Mouse (Mus musculus) bone marrow, adult 2 months (tissue): ENCODE data around the gene Rab4b.

Experiments used
- CTCF ChIP-seq: fragments of 200-500 bp; IDR thresholded peaks from 2 replicates; pipeline ENCODE4 v1.5.1; 2011; ENCODE audit warnings: low read length, control low read depth; ENCODE audit not compliant: control insufficient read depth, insufficient read depth
- POLR2A ChIP-seq: fragments of 200-500 bp; IDR thresholded peaks from 2 replicates; pipeline ENCODE4 v1.6.1; 2011; ENCODE audit warnings: low read depth, mild to moderate bottlenecking, control low read depth, low read length, borderline replicate concordance; ENCODE audit not compliant: control insufficient read depth

- no peak for TF ChIP-seq CTCF
- no peak for TF ChIP-seq POLR2A
Observed at GRCm38 (mm10) chr7:27132588-27132987, 46.1 kb downstream of the Rab4b start.
